Mouse (Mus musculus): ENCODE measurements around the gene P2rx2.

GRCm38 (mm10) chr5:110384491-110384890 is 41.5 kb upstream of the P2rx2 start:
- no peak for TF ChIP-seq POLR2A (IDR thresholded peaks at IDR 0.05; ENCODE audit: borderline replicate concordance, low read depth, low read length)
- no peak for TF ChIP-seq CTCF (IDR thresholded peaks at IDR 0.05; ENCODE audit: low read depth, low read length)

Data from bone marrow macrophage, adult 2 months (primary cell).